Mouse (Mus musculus) left cerebral cortex, postnatal 14 days (tissue): ENCODE data around the gene Ntng2. TPM values are rescaled to one million over a fixed set of nuclear protein-coding genes. Genes with fewer than 3 reads are reported as not detected.

Source experiments
- DNase-seq, 2 experiments: peaks; one replicate each; pipeline ENCODE4 v3.0.0; 2021 to 2022; ENCODE audit warnings: low spot score in 2 of 2, mixed read lengths in 1 of 2
- intact Hi-C: fragments of 180-260 bp; cut with DNase I; formaldehyde crosslinking; loops from one replicate; pipeline ENCODE4 v1.15.1; 2025
- total RNA-seq, 2 experiments: library from RNA; stranded (reverse); gene quantifications; 2 replicates each; pipeline ENCODE4 v1.2.3; 2021

The Ntng2 gene
- total RNA-seq, 2 experiments from 2014 or later, result 107 TPM

DNA sequence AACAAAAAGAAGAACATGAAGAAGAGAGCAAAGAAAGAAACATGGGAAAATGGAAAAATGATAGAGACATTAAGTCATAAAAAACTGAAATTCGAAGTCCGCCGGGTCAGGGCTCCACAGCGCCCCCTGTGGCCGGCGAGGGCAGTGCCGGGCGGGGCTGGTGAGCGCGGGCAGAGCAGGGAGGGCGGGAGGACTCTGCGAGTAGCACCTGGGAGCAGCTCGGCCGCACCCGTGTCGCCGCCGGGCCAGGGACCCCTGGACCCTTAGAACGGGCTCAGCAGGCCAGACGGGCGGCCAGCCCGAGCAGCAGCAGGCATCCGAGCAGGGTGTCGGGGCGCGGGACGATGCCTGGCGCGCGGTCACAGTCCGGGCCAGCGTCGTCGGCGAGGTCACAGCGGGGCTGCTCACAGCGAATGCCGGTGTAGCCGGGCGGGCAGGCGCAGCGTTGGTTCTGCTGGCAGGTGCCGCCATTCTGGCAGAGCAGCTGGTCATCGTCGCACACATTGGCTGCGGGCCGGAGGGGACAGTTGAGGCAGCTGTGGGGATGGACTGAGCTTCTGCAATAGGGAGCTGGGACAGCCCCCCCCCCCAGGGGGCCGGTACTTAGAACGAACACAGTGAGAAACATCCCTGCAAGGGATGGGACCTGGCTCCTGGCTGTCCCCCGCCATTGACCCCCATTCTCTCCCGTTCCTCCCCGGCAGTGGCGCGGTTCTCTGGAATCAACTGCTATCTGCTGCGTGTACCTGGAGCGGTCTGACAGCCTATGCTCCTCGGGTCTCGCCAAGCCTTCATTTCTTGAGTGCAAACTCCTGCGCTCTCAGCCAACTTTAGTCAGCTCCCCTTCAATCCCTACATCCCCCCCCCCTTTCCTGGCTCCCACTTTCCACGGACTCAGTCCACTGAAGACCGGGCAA, 58.0 kb downstream of the Ntng2 start:
- intact Hi-C loops, result no loop called here
- peak; percentile 61 to 70 for DNase-seq

- intact Hi-C loops, result no loop called here
- no peak for DNase-seq
These were observed 58.8 kb downstream of the Ntng2 start for GRCm38 (mm10) chr2:29193819-29194546.

DNA sequence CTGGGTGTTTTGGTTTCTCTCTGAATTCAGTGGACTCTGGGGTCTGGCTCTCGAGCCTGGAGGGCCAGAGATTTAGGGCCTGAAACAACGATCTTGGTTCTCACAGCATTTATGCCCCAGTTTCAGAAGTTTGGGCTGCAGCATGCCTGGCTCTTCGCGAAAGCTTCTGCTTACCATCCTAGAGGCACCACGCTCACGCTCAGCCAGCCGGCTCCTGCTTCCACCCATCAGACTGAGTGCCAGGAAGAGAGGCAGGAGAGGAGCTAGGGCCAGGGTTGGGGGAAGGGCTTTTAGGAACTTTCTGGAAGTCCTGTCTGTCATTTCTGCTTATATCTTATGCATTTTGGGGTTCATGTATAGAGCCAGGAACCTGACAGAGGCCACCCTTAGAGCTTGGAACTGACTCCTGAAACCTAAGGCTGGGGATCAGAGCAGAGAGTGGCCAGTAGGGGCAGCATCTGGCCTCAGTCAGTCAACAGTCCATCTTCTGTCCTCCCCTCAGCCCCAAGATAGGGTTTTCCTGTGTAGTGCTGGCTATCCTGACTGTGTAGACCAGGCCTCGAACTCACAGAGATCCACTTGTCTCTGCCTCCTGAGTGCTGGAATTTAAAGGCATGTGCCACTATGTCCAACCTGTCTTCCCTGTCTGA, 60.1 kb downstream of the Ntng2 start:
- intact Hi-C loops, result no loop called here
- peak in 1 of 2 experiments; percentile 26 for DNase-seq

GRCm38 (mm10) chr2:29191216-29192215, 61.3 kb downstream of the Ntng2 start:
- DNase-seq, result no peak
- intact Hi-C loops, result no loop called here

- no peak for DNase-seq
- intact Hi-C loops, result no loop called here
These were observed 62.4 kb downstream of the Ntng2 start for GRCm38 (mm10) chr2:29190392-29190791.

- no peak for DNase-seq
- intact Hi-C loops, result no loop called here
These were observed 66.6 kb downstream of the Ntng2 start for GRCm38 (mm10) chr2:29186209-29186608.

DNA sequence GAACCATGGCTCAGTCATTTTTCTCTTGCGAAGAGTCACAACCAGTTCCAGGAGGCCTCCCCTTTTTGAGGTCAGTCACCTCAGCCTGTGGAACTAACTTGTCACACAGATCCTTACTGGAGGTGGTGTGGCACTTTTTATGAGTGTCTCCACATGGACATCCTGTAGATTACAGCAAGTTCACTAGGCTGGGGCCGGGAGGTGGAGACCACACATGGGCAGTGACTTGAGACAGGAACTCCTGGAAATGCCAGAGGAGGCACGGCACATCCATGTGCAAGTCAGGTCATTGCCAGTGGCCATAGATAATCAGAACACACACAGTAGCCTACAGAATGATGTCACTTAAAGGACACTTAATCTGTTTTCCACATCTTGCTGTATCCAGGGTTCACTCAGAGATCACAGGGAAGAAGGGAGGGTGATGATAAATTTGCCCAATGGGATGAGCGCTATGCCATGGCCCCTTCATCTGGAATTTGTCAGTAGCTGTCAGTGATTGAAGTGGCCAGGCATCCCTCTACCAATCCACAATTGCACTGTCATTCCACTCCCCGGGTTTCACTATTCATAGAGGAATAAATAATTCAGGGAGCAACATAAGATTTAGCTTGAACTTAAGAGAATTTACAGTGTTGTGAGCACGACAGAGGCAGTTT, 69.4 kb downstream of the Ntng2 start:
- DNase-seq, result no peak
- intact Hi-C loops, result no loop called here

DNA sequence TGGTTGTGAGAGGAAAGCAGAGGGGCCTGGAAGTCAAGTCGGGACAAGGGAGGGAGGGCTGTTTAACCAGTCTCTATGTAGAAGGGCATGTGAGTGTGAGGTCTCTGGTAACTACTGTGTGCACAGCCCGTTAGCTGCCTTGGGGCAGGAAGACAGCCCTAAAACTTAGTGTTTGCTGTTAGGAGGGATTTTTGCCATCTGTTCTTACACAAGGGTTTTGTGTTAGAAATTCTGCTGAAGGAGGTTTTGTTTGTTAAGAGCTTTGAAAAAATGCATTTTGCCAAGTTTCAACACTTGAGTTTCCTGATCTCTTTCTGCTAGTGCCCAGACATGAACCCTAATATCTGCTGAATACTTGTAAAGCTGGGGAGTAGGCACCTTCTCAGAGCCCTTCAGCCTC, 71.7 kb downstream of the Ntng2 start:
- DNase-seq, result no peak
- intact Hi-C loops, result no loop called here

DNA sequence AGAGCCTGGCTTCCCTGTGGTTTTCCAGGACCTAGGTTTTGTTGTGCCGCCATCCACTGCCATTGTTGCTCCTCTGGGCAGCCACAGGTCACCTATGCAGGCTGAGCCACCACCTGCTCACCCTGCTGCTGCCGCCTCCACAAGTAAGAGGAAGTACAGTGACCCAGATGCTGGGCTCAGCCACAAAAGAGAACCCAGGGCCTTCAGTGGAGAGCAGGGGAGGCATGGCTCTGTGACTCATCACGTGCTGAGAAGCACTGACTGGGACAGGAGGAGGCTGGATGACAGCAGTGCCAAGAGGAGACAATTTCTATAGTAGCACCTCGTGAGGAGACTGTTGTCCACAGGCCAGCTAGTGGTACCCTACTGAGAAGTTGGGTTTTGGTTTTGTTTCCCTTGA, 73.0 kb downstream of the Ntng2 start:
- intact Hi-C loops, result no loop called here

GRCm38 (mm10) chr2:29174887-29175286, 77.9 kb downstream of the Ntng2 start:
- intact Hi-C loops, result no loop called here
- no peak for DNase-seq

More for the DNA sequence above, 73.0 kb downstream of the Ntng2 start:
- no peak for DNase-seq

- DNase-seq, result no peak
- intact Hi-C loops, result no loop called here
These were observed 84.7 kb downstream of the Ntng2 start for GRCm38 (mm10) chr2:29168067-29168466.

DNA sequence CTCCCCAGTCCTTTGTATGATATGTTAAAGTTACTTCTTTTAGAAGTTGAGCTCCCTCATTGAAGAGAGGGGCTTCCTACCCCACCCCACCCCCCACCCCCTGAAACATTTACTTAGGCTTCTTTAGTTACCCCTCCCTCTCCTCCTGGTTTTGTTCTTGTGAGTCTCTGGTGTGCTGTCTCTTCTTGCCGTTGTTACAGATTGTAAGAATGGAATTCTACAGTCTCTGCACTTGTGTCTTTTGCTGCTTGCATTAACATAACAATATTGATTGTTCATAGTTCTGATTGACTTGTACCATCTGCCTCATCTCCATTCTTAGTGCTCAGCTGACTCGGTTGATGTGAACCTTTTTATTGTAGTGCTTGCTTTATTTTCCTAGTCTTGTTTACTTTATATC, 100.9 kb downstream of the Ntng2 start:
- intact Hi-C loops, result no loop called here
- no peak for DNase-seq

Other genes starting within 250 kb of the Ntng2 start
- under 1 TPM; 0.40 to 0.62 TPM for gene Cfap77, start 197.9 kb downstream of the Ntng2 start, total RNA-seq
- gene Ttf1, start 192.7 kb downstream of the Ntng2 start, total RNA-seq, result 10 to 100 TPM in 1 of 2 experiments, 1 to 10 TPM in 1; 10.0 to 10.7 TPM
- gene Setx, start 128.8 kb downstream of the Ntng2 start, total RNA-seq, result 10 to 100 TPM; 49.2 to 54.2 TPM
- 10 to 100 TPM; 34.6 to 35.6 TPM for gene Med27, start 93.8 kb upstream of the Ntng2 start, total RNA-seq